Mouse (Mus musculus) hindbrain, embryonic 10.5 days (tissue): ENCODE data around the gene Pcmtd2. TPM values are rescaled to one million over a fixed set of nuclear protein-coding genes. Genes with fewer than 3 reads are reported as not detected.
"Not testable (repeated sequence)": the region's sequence is repeated elsewhere in the genome, so short reads cannot be mapped to it uniquely, and the experiment has no call there.

Source experiments
- DNase-seq: peaks from one replicate; pipeline ENCODE4 v3.0.0-alpha.2; 2017; ENCODE audit warnings: low spot score
- H3K27ac ChIP-seq: fragments of 300-500 bp; sonication (generic); 2 replicates; pipeline ENCODE4 v1.5.1; 2016; ENCODE audit warnings: mild to moderate bottlenecking, moderate library complexity
- H3K27me3 ChIP-seq: fragments of 300-500 bp; sonication (generic); 2 replicates; pipeline ENCODE4 v1.6.1; 2016; ENCODE audit warnings: mild to moderate bottlenecking; ENCODE audit not compliant: poor library complexity, insufficient read depth, severe bottlenecking
- H3K36me3 ChIP-seq: fragments of 300-500 bp; sonication (generic); 2 replicates; pipeline ENCODE4 v1.6.1; 2016; ENCODE audit warnings: mild to moderate bottlenecking, moderate library complexity
- H3K4me1 ChIP-seq: fragments of 300-500 bp; sonication (generic); replicated peaks from 2 replicates; pipeline ENCODE4 v1.6.1; 2016; ENCODE audit warnings: mild to moderate bottlenecking
- H3K4me3 ChIP-seq: fragments of 300-500 bp; sonication (generic); 2 replicates; pipeline ENCODE4 v1.5.1; 2016; ENCODE audit warnings: mild to moderate bottlenecking, moderate library complexity
- H3K9me3 ChIP-seq: fragments of 300-500 bp; sonication (generic); 2 replicates; pipeline ENCODE4 v1.6.1; 2016; ENCODE audit warnings: mild to moderate bottlenecking, moderate library complexity
- WGBS: fragments of 180-500 bp; shearing (Covaris S2); methylation state at CpG from one replicate; pipeline ENCODE4 v1.1.7; 2016; 5-methylcytosine and 5-hydroxymethylcytosine counted together
- polyA plus RNA-seq: library from polyadenylated mRNA; unstranded; fragments of >200 nt; fragmentation: Nextera tagmentation; extraction: Ambion mirVana; gene quantifications from 2 replicates; pipeline ENCODE4 v1.2.1, GENCODE M21; 2016

The Pcmtd2 gene
- 21.8 and 24.5 TPM in 2 replicates for polyA plus RNA-seq

DNA sequence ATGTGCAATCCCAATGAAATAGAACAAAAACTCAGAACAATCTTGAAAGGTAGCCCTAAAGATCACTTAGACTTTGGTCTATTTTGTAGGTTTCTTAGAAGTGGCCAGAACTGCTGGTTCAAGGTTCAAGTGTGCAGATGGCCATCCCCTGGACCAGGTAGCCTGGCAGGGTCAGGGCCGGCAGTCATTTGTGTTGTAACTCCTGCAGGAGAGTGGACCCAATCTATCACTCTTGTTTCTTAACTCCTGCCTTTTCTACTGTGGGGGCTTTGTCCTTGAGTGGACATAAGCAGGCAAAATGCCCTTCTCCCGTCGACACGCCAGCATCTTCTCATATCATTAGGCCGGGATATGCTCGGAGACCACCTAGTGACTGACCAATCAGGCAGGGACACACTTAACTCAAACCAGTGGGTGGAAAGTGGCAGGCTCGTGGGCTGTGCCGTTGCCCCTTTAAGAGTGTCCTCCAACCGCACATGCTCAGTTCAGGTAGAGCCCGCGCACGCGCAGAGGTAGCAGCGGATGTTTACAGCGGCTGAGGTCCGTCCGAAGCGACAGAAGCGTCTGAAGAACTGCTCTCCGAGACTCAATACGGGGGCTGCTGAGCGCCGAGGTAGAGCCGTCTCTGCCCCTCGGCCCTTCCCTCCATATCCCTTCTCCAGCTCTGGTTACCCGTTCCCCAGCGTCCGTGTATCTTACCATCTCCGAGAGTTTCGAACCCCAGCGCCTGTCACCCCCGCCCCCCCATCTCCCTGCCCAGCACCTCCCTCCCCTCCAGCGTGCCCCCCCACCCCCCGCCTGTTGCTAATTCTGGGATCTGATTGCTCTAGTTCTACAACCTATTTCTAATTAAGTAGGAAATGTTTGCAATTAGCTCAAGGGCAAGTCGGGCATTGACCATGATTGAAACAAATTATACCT is at the start of gene Pcmtd2:
Gene Pcmtd2, plus strand, starts transcription at position 483 of the 921 bp plus-strand sequence.
- 1% methylated on average over 35 of the region's 35 CpGs for WGBS
- peak within 1 kb of the TSS; percentile 86 for H3K4me3 ChIP-seq
- peak within 1 kb of the TSS; percentile 91 for H3K27ac ChIP-seq

GRCm38 (mm10) chr2:181789396-181789795 is 48.3 kb upstream of the Pcmtd2 start:
- DNase-seq = no peak
- WGBS = 83% methylated on average over 6 of the region's 6 CpGs
- no peak overlapping the region for H3K27ac ChIP-seq
- H3K9me3 ChIP-seq = no peaks in the 10 kb centered on the region
- peaks cover 61% of the 10 kb centered on the region; the same call in 1 of the 2 replicates for H3K36me3 ChIP-seq
- H3K4me1 ChIP-seq = no peaks in the 10 kb centered on the region
- no peak overlapping the region for H3K4me3 ChIP-seq
- no peaks in the 10 kb centered on the region for H3K27me3 ChIP-seq

More for the DNA sequence above, at the start of gene Pcmtd2:
- Histone ChIP-seq H3K9me3 (no peaks in the 10 kb centered on the region), H3K36me3 (peaks cover 5% of the 10 kb centered on the region), H3K4me1 (peaks cover 18% of the 10 kb centered on the region), H3K27me3 (no peaks in the 10 kb centered on the region)
- peak; percentile 93 for DNase-seq

GRCm38 (mm10) chr2:181793186-181793585 is 44.5 kb upstream of the Pcmtd2 start:
- not testable (repeated sequence) for H3K9me3 ChIP-seq, DNase-seq, H3K4me3 ChIP-seq, H3K27ac ChIP-seq, H3K27me3 ChIP-seq, H3K4me1 ChIP-seq
- H3K36me3 ChIP-seq = peaks cover 80% of the 10 kb centered on the region
- 90% methylated on average over 8 of the region's 8 CpGs for WGBS

DNA sequence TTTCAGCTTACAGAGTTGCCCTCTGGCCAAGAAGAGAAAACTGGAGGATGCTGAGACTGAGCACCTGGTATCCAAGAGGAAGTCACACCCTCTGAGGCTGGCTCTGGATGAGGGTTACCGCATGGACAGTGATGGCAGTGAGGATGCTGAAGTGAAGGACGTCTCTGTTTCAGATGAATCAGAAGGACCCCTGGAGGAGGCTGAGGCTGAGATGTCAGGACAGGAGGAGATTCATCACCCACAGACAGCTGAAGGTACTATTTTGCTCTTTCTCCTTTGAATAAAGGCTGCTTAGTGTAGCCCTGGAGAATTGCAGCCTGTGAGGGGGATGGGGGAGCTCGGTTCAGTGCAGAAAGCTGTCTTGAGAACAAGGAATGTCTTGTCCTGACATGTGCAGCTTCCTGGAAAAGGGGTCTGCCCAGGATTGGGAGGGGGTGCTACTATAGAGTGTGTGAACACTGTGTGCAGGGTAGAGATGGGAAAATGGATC is 42.0 kb upstream of the Pcmtd2 start:
- Histone ChIP-seq H3K36me3 (peaks cover 62% of the 10 kb centered on the region), H3K4me1 (peaks cover 3% of the 10 kb centered on the region; the same call in 1 of the 2 replicates), H3K9me3 (no peaks in the 10 kb centered on the region), H3K4me3 (no peak overlapping the region), H3K27ac (no peak overlapping the region), H3K27me3 (no peaks in the 10 kb centered on the region)
- DNase-seq = no peak
- 61% methylated on average over 3 of the region's 3 CpGs for WGBS

- DNase-seq = no peak
- WGBS = 80% methylated on average over 8 of the region's 8 CpGs
- H3K27ac ChIP-seq = no peak overlapping the region
- H3K27me3 ChIP-seq = no peaks in the 10 kb centered on the region
- no peaks in the 10 kb centered on the region for H3K9me3 ChIP-seq
- peaks cover 8% of the 10 kb centered on the region; the same call in 1 of the 2 replicates for H3K4me1 ChIP-seq
- no peak overlapping the region for H3K4me3 ChIP-seq
- peaks cover 60% of the 10 kb centered on the region for H3K36me3 ChIP-seq
Observed at GRCm38 (mm10) chr2:181797672-181798071, 40.0 kb upstream of the Pcmtd2 start.

DNA sequence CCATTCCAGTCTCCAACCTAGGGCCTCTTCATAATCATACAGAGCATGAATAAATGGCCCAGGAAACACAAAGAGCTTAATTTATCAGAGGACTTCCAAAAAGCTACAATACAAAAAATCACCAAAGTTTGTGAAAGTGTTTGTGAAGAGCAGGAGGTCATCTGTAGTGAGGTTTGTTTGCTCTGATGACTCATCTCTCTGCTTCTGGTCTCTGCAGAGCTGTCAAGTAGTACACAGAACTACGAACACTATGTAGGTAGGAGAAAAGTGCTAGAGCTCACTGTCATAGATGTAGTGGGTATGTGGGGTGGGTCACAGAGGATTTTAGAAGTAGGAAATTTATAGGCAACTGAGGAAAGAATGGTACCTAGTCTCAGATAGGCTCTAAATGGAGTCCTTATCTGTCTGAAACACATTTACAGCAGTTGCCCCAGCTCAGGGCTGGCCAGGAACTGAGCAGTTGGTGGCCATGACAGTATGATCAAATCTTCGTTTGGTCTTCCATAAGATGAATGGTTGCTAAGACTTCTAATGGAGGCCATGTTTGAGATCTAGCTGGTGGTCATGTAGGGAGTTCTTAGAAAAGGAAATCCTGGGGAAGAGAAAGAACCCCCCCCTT is 8.5 kb upstream of the Pcmtd2 start:
- no peak overlapping the region for H3K4me3 ChIP-seq
- no peak for DNase-seq
- WGBS = 78% methylated on average over 2 of the region's 2 CpGs
- peaks cover 39% of the 10 kb centered on the region for H3K36me3 ChIP-seq
- no peaks in the 10 kb centered on the region for H3K27me3 ChIP-seq
- no peaks in the 10 kb centered on the region for H3K4me1 ChIP-seq
- H3K9me3 ChIP-seq = no peaks in the 10 kb centered on the region
- no peak overlapping the region for H3K27ac ChIP-seq

- peaks cover 9% of the 10 kb centered on the region; the same call in 1 of the 2 replicates for H3K36me3 ChIP-seq
- WGBS = 75% methylated on average over 2 of the region's 2 CpGs
- DNase-seq = no peak
Observed at GRCm38 (mm10) chr2:181832745-181833144, 4.9 kb upstream of the Pcmtd2 start.

DNA sequence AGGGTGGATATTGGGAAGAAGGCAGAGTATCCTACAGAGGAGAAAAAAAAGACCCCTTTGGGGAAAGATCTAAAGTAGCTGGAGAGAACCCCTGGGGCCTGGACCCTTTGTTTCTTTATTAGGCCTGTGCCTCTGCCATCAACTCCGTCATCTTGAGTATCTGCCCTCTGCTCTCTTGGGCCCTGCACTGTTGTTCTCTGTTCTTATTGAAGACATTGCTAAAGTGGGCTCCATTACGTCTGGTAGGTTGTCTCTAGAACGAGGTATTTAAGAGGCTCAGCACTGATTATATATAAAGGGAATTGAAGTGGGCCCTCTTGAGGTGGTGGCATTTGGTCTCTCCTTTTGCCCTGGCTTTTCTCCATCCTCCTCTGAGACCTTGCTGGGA is 633 bp downstream of the Pcmtd2 start:
- peaks cover 9% of the 10 kb centered on the region for H3K36me3 ChIP-seq
- WGBS = 3% methylated on average over 3 of the region's 3 CpGs
- DNase-seq = no peak
- peak overlapping the region; percentile 86 for H3K4me3 ChIP-seq
- H3K27me3 ChIP-seq = no peaks in the 10 kb centered on the region
- H3K4me1 ChIP-seq = peaks cover 18% of the 10 kb centered on the region
- H3K27ac ChIP-seq = peak overlapping the region; percentile 91
- no peaks in the 10 kb centered on the region for H3K9me3 ChIP-seq

More at GRCm38 (mm10) chr2:181832745-181833144, 4.9 kb upstream of the Pcmtd2 start:
- no peak overlapping the region for H3K4me3 ChIP-seq
- H3K27ac ChIP-seq = no peak overlapping the region
- no peaks in the 10 kb centered on the region for H3K27me3 ChIP-seq
- H3K9me3 ChIP-seq = no peaks in the 10 kb centered on the region
- peaks cover 7% of the 10 kb centered on the region for H3K4me1 ChIP-seq

DNA sequence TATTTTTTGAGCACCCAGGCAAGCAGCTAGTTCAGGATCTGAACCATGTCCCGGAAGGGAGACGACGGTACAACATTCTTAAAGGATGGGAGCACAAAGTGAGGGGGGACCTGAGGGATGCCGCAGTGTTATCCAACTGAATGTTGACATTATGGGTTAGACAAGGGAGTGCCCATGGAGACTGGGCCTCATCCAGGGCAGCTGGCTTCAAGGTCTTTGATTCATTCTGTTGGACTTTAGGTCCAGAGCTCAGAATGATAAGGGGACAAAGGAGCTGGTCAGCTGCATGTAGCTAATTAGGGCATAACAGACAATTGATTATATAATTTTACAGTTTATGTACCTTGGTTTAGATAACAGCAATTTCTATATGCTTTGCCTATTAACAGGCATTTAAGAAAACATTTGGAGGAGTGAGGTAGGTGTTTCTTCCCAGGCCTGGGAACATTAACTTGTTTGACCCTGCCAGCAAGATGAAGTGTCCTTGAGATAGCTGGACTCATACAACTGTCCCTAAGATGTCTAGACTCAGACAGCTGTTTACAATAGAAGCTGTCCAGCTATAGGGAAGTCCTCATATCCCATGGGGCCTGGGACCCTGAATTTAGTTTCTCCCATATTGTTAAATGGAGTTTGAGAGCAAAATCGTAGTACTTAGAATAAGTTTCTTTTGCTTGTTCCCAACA is 8.2 kb downstream of the Pcmtd2 start:
- H3K4me1 ChIP-seq = no peaks in the 10 kb centered on the region
- no peaks in the 10 kb centered on the region for H3K9me3 ChIP-seq
- no peak for DNase-seq
- WGBS = 85% methylated on average over 5 of the region's 5 CpGs
- no peak overlapping the region for H3K4me3 ChIP-seq
- no peaks in the 10 kb centered on the region for H3K27me3 ChIP-seq
- peaks cover 65% of the 10 kb centered on the region for H3K36me3 ChIP-seq
- no peak overlapping the region for H3K27ac ChIP-seq

- H3K9me3 ChIP-seq = no peaks in the 10 kb centered on the region
- peak within 1 kb of the TSS; percentile 92 for H3K27ac ChIP-seq
- peak; percentile 95 for DNase-seq
- peak within 1 kb of the TSS; percentile 84 for H3K4me3 ChIP-seq
- peaks cover 17% of the 10 kb centered on the region for H3K4me1 ChIP-seq
- peaks cover 27% of the 10 kb centered on the region for H3K36me3 ChIP-seq
- under 1% methylated on average over 35 of the region's 35 CpGs for WGBS
- no peaks in the 10 kb centered on the region for H3K27me3 ChIP-seq
Observed at GRCm38 (mm10) chr2:181863791-181864535, 26.3 kb downstream of the Pcmtd2 start, which contains the start of gene Polr3k. Polr3k (plus strand) TSS chr2:181864337.

GRCm38 (mm10) chr2:181864536-181864860 is 26.8 kb downstream of the Pcmtd2 start:
- Histone ChIP-seq H3K27ac (peak overlapping the region; percentile 92), H3K9me3 (no peaks in the 10 kb centered on the region), H3K36me3 (peaks cover 33% of the 10 kb centered on the region), H3K4me3 (peak overlapping the region; percentile 84), H3K4me1 (peaks cover 17% of the 10 kb centered on the region), H3K27me3 (no peaks in the 10 kb centered on the region)
- WGBS = under 1% methylated on average over 22 of the region's 22 CpGs
- DNase-seq = no peak

GRCm38 (mm10) chr2:181866931-181867330 is 29.3 kb downstream of the Pcmtd2 start:
- H3K36me3 ChIP-seq = peaks cover 57% of the 10 kb centered on the region
- H3K4me3 ChIP-seq = no peak overlapping the region
- H3K4me1 ChIP-seq = peaks cover 17% of the 10 kb centered on the region
- peak; percentile 70 for DNase-seq
- 63% methylated on average over 5 of the region's 5 CpGs for WGBS
- H3K27me3 ChIP-seq = no peaks in the 10 kb centered on the region
- H3K27ac ChIP-seq = no peak overlapping the region
- no peaks in the 10 kb centered on the region for H3K9me3 ChIP-seq
